Mouse (Mus musculus) MEL (cell line): ENCODE measurements around the gene Entr1.

ENCODE experiments used
- CHD1 ChIP-seq: IDR thresholded peaks from 2 replicates; pipeline ENCODE4 v1.6.1; 2012; ENCODE audit warnings: low read depth, mild to moderate bottlenecking, inconsistent platforms, low read length, improper control_type of control experiment
- CTCF ChIP-seq, 3 experiments: IDR thresholded peaks in 2 of 3; conservative IDR thresholded peaks in 1 of 3; 2 replicates each; pipeline ENCODE4 v1.5.1; 2011 to 2012; ENCODE audit warnings: low read length in 3 of 3, low read depth in 2 of 3, mild to moderate bottlenecking in 2 of 3, improper control_type of control experiment in 1 of 3, inconsistent platforms in 1 of 3, mixed read lengths in 1 of 3, moderate library complexity in 1 of 3; ENCODE audit not compliant: control insufficient read depth in 1 of 3, insufficient read depth in 1 of 3, poor library complexity in 1 of 3, severe bottlenecking in 1 of 3
- E2F4 ChIP-seq: IDR thresholded peaks from 2 replicates; pipeline ENCODE4 v1.6.1; 2011; ENCODE audit warnings: low read depth, low read length, improper control_type of control experiment, borderline replicate concordance
- EP300 ChIP-seq, 2 experiments: IDR thresholded peaks; 2 replicates each; pipeline ENCODE4 v1.6.1; 2011; ENCODE audit warnings: improper control_type of control experiment in 2 of 2, low read length in 2 of 2, low read depth in 1 of 2, mild to moderate bottlenecking in 1 of 2
- ETS1 ChIP-seq: IDR thresholded peaks from 2 replicates; pipeline ENCODE4 v1.6.1; 2012; ENCODE audit warnings: low read depth, mild to moderate bottlenecking, inconsistent platforms, low read length, improper control_type of control experiment, moderate library complexity
- GABPA ChIP-seq: IDR thresholded peaks from 2 replicates; pipeline ENCODE4 v1.6.1; 2012; ENCODE audit warnings: low read depth, mild to moderate bottlenecking, inconsistent platforms, low read length, improper control_type of control experiment, moderate library complexity
- GATA1 ChIP-seq: IDR thresholded peaks from 2 replicates; pipeline ENCODE4 v1.6.1; 2011; ENCODE audit warnings: low read depth, low read length, improper control_type of control experiment
- HCFC1 ChIP-seq: IDR thresholded peaks from 2 replicates; pipeline ENCODE4 v1.6.1; 2012; ENCODE audit warnings: low read depth, mild to moderate bottlenecking, inconsistent platforms, low read length, improper control_type of control experiment, moderate library complexity
- POLR2A ChIP-seq, 2 experiments: IDR thresholded peaks; 2 replicates each; pipeline ENCODE4 v1.6.1; 2011 to 2012; ENCODE audit warnings: low read length in 2 of 2, mild to moderate bottlenecking in 2 of 2, control low read depth in 1 of 2, improper control_type of control experiment in 1 of 2, low read depth in 1 of 2, moderate library complexity in 1 of 2; ENCODE audit not compliant: control insufficient read depth in 1 of 2, insufficient read depth in 1 of 2, poor library complexity in 1 of 2
- RCOR1 ChIP-seq: IDR thresholded peaks from 2 replicates; pipeline ENCODE4 v1.6.1; 2012; ENCODE audit warnings: low read depth, mild to moderate bottlenecking, inconsistent platforms, low read length, improper control_type of control experiment
- TAL1 ChIP-seq: IDR thresholded peaks from 2 replicates; pipeline ENCODE4 v1.6.1; 2012; ENCODE audit warnings: mild to moderate bottlenecking, inconsistent platforms, low read length, moderate library complexity, mixed read lengths

DNA sequence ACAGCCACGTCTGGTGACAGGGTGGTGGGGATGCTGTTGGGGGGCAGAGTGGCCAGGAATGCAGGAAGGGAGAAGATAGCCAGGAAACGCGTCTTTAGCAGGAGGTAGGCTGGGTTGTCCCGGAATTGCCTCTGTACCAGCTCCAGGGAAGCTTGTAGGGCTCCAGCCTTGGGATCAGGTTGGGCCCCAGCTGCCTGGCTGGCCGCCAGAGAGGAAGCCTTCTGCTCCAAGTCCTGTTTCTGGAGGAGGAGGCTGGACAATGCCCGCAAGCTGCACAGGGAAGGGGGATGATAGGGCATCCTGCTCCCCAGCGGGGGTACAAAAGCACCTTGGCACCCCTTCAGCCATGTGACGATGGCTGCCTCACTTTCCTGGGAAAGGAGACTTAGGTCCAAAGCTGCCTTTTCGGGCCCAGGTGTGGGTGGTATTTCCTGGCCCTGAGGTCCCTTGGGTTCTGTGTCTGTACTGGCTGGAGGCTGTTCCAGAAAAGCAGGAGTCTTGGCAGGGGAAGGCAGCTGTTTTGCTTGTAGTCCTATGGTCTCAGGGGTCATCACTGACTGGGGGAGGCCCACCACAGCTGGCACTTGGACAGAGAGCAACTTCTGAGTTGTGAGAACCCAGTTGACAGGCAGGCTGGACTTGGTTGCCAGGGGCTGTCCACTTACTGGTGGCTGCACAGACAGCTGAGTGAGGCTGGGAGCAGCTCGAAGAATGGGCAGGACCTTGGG is 24.2 kb downstream of the Entr1 start:
- no peak for TF ChIP-seq CTCF (IDR thresholded peaks at IDR 0.05 in 2 of 3, conservative IDR thresholded peaks at IDR 0.05 in 1 of 3; ENCODE audit: control insufficient read depth in 1 of 3, insufficient read depth in 1 of 3, low read depth in 2 of 3, low read length in 3 of 3, poor library complexity in 1 of 3, severe bottlenecking in 1 of 3)
- no peak for TF ChIP-seq TAL1
- no peak for TF ChIP-seq GATA1
- no peak for TF ChIP-seq POLR2A (IDR thresholded peaks at IDR 0.05; ENCODE audit: control insufficient read depth in 1 of 2, insufficient read depth in 1 of 2, low read depth in 1 of 2, low read length in 2 of 2, poor library complexity in 1 of 2)
- no peak for TF ChIP-seq EP300 (IDR thresholded peaks at IDR 0.05; ENCODE audit: low read depth in 1 of 2, low read length in 2 of 2)
- TF ChIP-seq E2F4: no peak
- no peak for TF ChIP-seq ETS1
- no peak for TF ChIP-seq RCOR1
- TF ChIP-seq CHD1: no peak
- TF ChIP-seq HCFC1: no peak
- TF ChIP-seq GABPA: no peak
